Mouse (Mus musculus): ENCODE measurements around the gene Cidec. TPM values are rescaled to one million over a fixed set of nuclear protein-coding genes. Genes with fewer than 3 reads are reported as not detected.

Gene Cidec
- polyA plus RNA-seq, 1 experiment from 2014 or later, result 3.3 TPM

DNA sequence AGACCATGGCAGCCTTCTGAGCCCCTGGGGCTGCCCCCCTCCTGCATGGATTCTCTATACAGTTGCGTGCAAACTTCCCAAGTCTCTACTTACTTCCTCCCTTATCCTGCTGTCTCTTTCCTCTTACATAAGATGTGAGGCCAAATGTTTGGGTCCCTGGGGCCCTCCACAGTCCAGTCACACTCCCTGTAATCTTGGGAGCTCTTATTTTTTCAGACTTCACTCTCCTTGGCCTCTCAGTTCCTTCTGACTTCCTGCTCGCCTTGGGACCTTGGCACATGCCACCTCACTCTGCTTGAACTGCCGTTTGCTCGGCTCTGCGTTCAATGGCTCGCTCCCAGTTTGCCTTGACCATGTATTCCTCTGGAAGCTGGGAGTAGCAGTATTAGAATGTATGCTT, 41.6 kb downstream of the Cidec start:
- Histone ChIP-seq H3K27me3 (replicated peaks; ENCODE audit: control insufficient read depth, insufficient read depth, low read length) (peaks cover 6% of the 10 kb centered on the region; the same call in 1 of the 2 replicates), H3K4me1 (ENCODE audit: control insufficient read depth, insufficient read depth, low read length) (0 out of 2 replicates have a peak, but pooled peaks cover 2% of the 10 kb centered on the region), H3K36me3 (ENCODE audit: control insufficient read depth, insufficient read depth, low read length) (peaks cover 36% of the 10 kb centered on the region), H3K4me2 (ENCODE audit: low read depth, low read length) (no peak overlapping the region), H3K9me3 (ENCODE audit: control insufficient read depth, low read length) (no peaks in the 10 kb centered on the region), H3K27ac (replicated peaks; ENCODE audit: low read depth, low read length) (no peak overlapping the region), H3K4me3 (ENCODE audit: low read depth, low read length) (no peak overlapping the region), H3K9ac (ENCODE audit: low read depth, low read length) (no peak overlapping the region)
- DNase-seq (ENCODE audit: low spot score) (no peak), ATAC-seq (ENCODE audit: low read depth) (no peak)
- WGBS, result 80% methylated on average over 6 of the region's 6 CpGs

DNA sequence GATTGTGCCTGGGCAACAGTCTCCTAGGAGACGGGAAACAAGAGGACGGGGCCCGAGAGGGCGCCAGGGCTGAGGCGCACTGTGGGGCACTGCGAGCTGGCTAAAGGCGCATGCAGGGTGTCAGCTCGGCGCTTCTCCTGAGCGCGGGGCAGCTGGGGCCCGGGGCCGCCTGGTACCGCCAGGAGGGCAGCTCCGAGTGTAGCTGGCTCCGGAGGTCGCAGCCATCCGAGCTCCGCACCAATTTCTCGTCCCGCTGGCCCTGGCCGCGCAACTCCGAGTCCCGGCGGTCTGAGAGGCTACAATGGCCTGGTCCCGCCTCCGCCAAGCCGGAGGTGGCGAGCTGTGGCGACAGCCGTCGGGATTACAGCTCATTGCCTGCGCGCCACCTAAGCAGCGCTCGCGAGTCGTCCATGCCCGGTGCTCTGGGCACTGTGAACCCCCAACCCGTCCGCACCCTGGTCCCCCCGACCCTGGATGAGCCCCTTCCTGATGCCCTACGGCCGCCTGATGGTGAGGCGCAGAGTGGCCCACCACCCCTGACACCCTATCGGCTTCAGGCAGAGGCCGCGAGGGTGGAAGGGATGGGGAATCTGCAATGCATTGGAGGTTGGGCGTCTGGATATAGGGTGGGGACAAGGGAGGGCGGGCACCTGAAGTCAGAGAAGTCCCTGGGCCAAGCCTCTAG, 43.0 kb downstream of the Cidec start:
- Histone ChIP-seq H3K4me3 (ENCODE audit: low read depth, low read length) (peak overlapping the region; percentile 46), H3K27ac (replicated peaks; ENCODE audit: low read depth, low read length) (no peak overlapping the region; the same call in 1 of the 2 replicates), H3K36me3 (ENCODE audit: control insufficient read depth, insufficient read depth, low read length) (peaks cover 50% of the 10 kb centered on the region), H3K27me3 (replicated peaks; ENCODE audit: control insufficient read depth, insufficient read depth, low read length) (peaks cover 6% of the 10 kb centered on the region; the same call in 1 of the 2 replicates), H3K4me1 (ENCODE audit: control insufficient read depth, insufficient read depth, low read length) (0 out of 2 replicates have a peak, but pooled peaks cover 2% of the 10 kb centered on the region), H3K4me2 (ENCODE audit: low read depth, low read length) (peak overlapping the region; percentile 87), H3K9ac (ENCODE audit: low read depth, low read length) (peak overlapping the region; percentile 75), H3K9me3 (ENCODE audit: control insufficient read depth, low read length) (no peaks in the 10 kb centered on the region)
- WGBS, result under 1% methylated on average over 38 of the region's 51 CpGs
- DNase-seq (ENCODE audit: low spot score), result peak; percentile 63
- ATAC-seq (ENCODE audit: low read depth), result peak; percentile 84

GRCm38 (mm10) chr6:113392015-113392386, 43.6 kb downstream of the Cidec start:
- 0 out of 2 replicates have a peak, but pooled peaks cover 2% of the 10 kb centered on the region for H3K4me1 ChIP-seq (ENCODE audit: control insufficient read depth, insufficient read depth, low read length)
- H3K36me3 ChIP-seq (ENCODE audit: control insufficient read depth, insufficient read depth, low read length), result peaks cover 55% of the 10 kb centered on the region
- 31% methylated on average over 10 of the region's 10 CpGs for WGBS
- DNase-seq (ENCODE audit: low spot score) (no peak), ATAC-seq (ENCODE audit: low read depth) (no peak)
- H3K27me3 ChIP-seq (replicated peaks; ENCODE audit: control insufficient read depth, insufficient read depth, low read length), result peaks cover 6% of the 10 kb centered on the region; the same call in 1 of the 2 replicates
- H3K27ac ChIP-seq (replicated peaks; ENCODE audit: low read depth, low read length), result no peak overlapping the region; the same call in 1 of the 2 replicates
- H3K9ac ChIP-seq (ENCODE audit: low read depth, low read length), result peak overlapping the region; percentile 75
- peak overlapping the region; percentile 87 for H3K4me2 ChIP-seq (ENCODE audit: low read depth, low read length)
- H3K4me3 ChIP-seq (ENCODE audit: low read depth, low read length), result peak overlapping the region; percentile 46
- H3K9me3 ChIP-seq (ENCODE audit: control insufficient read depth, low read length), result no peaks in the 10 kb centered on the region

DNA sequence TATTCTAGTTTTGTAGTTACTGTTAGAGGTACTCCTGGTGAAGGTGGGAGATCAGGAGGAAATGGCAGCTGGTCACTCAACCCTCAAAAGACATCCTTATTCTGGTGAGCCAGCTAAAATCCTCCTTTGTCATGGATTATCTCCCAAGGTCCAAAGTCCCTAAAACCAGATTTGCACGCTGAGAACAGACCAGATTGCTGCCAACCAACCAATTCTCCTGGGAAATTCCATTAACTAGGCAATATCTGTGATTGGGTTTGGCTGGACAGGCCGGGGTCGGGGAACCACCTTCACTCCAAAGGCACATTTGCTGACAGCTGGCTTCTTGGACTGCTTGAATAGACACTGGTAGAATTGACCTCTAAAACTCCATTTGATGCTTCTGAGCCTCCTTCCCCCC, 44.8 kb downstream of the Cidec start:
- 0 out of 2 replicates have a peak, but pooled peaks cover 2% of the 10 kb centered on the region for H3K4me1 ChIP-seq (ENCODE audit: control insufficient read depth, insufficient read depth, low read length)
- peaks cover 6% of the 10 kb centered on the region; the same call in 1 of the 2 replicates for H3K27me3 ChIP-seq (replicated peaks; ENCODE audit: control insufficient read depth, insufficient read depth, low read length)
- no peaks in the 10 kb centered on the region for H3K9me3 ChIP-seq (ENCODE audit: control insufficient read depth, low read length)
- WGBS, result 83% methylated on average over 3 of the region's 3 CpGs
- H3K4me3 ChIP-seq (ENCODE audit: low read depth, low read length), result no peak overlapping the region
- peaks cover 68% of the 10 kb centered on the region for H3K36me3 ChIP-seq (ENCODE audit: control insufficient read depth, insufficient read depth, low read length)
- no peak overlapping the region for H3K27ac ChIP-seq (replicated peaks; ENCODE audit: low read depth, low read length)
- ATAC-seq (ENCODE audit: low read depth), result no peak
- H3K9ac ChIP-seq (ENCODE audit: low read depth, low read length), result no peak overlapping the region
- no peak overlapping the region for H3K4me2 ChIP-seq (ENCODE audit: low read depth, low read length)
- DNase-seq (ENCODE audit: low spot score), result no peak

DNA sequence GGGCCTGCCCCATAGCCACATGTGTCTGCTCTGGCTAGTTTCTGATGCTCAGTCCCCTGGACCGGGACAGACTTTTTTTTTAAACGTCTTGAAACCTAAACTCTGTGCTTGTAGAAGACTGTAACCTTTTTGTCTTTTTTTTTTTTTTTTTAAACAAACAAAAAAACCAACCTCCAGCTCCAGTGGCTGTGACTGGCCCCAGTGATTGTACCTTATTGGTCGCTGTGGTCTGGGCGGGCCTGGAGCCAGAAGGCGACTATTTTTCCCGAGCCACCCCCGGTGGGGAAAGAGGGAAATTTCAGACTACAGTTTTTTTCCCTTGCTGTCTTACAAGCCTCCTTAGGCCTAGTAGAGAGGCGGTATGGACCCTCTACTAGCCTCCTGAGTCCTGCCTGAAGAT, 46.6 kb downstream of the Cidec start, which contains the start of gene Ttll3:
TSS of gene Ttll3 (plus strand) at position 301 of the 400 bp plus-strand sequence.
- 0 out of 2 replicates have a peak, but pooled peaks cover 2% of the 10 kb centered on the region for H3K4me1 ChIP-seq (ENCODE audit: control insufficient read depth, insufficient read depth, low read length)
- no peak within 1 kb of the TSS for H3K4me3 ChIP-seq (ENCODE audit: low read depth, low read length)
- H3K9ac ChIP-seq (ENCODE audit: low read depth, low read length), result no peak within 1 kb of the TSS
- H3K27ac ChIP-seq (replicated peaks; ENCODE audit: low read depth, low read length), result no peak within 1 kb of the TSS; the same call in 1 of the 2 replicates
- ATAC-seq (ENCODE audit: low read depth), result no peak
- H3K4me2 ChIP-seq (ENCODE audit: low read depth, low read length), result no peak within 1 kb of the TSS
- DNase-seq (ENCODE audit: low spot score), result no peak
- no peaks in the 10 kb centered on the region for H3K9me3 ChIP-seq (ENCODE audit: control insufficient read depth, low read length)
- 65% methylated on average over 8 of the region's 8 CpGs for WGBS
- peaks cover 6% of the 10 kb centered on the region; the same call in 1 of the 2 replicates for H3K27me3 ChIP-seq (replicated peaks; ENCODE audit: control insufficient read depth, insufficient read depth, low read length)
- H3K36me3 ChIP-seq (ENCODE audit: control insufficient read depth, insufficient read depth, low read length), result peaks cover 76% of the 10 kb centered on the region

GRCm38 (mm10) chr6:113386025-113386424, 49.5 kb downstream of the Cidec start:
- 81% methylated on average over 3 of the region's 3 CpGs for whole genome bisulfite sequencing
- Histone ChIP-seq H3K4me2 (ENCODE audit: low read depth, low read length) (no peak overlapping the region), H3K27me3 (replicated peaks; ENCODE audit: control insufficient read depth, insufficient read depth, low read length) (no peaks in the 10 kb centered on the region), H3K9ac (ENCODE audit: low read depth, low read length) (no peak overlapping the region), H3K9me3 (ENCODE audit: control insufficient read depth, low read length) (no peaks in the 10 kb centered on the region), H3K27ac (replicated peaks; ENCODE audit: low read depth, low read length) (no peak overlapping the region), H3K4me1 (ENCODE audit: control insufficient read depth, insufficient read depth, low read length) (no peaks in the 10 kb centered on the region), H3K36me3 (ENCODE audit: control insufficient read depth, insufficient read depth, low read length) (peaks cover 100% of the 10 kb centered on the region), H3K4me3 (ENCODE audit: low read depth, low read length) (no peak overlapping the region)
- DNase-seq (ENCODE audit: low spot score) (peak; percentile 25), ATAC-seq (ENCODE audit: low read depth) (peak; percentile 39; the same call in 1 of the 2 replicates)

GRCm38 (mm10) chr6:113385160-113385714, 50.3 kb downstream of the Cidec start:
- H3K27me3 ChIP-seq (replicated peaks; ENCODE audit: control insufficient read depth, insufficient read depth, low read length), result no peaks in the 10 kb centered on the region
- WGBS, result 87% methylated on average over 11 of the region's 11 CpGs
- H3K4me1 ChIP-seq (ENCODE audit: control insufficient read depth, insufficient read depth, low read length), result no peaks in the 10 kb centered on the region
- no peak for DNase-seq (ENCODE audit: low spot score)
- H3K4me2 ChIP-seq (ENCODE audit: low read depth, low read length), result no peak overlapping the region
- peaks cover 100% of the 10 kb centered on the region for H3K36me3 ChIP-seq (ENCODE audit: control insufficient read depth, insufficient read depth, low read length)
- H3K27ac ChIP-seq (replicated peaks; ENCODE audit: low read depth, low read length), result 0 out of 2 replicates have a peak overlapping the region, but pooled peaks have one; percentile 28
- no peak for ATAC-seq (ENCODE audit: low read depth)
- no peak overlapping the region for H3K4me3 ChIP-seq (ENCODE audit: low read depth, low read length)
- no peaks in the 10 kb centered on the region for H3K9me3 ChIP-seq (ENCODE audit: control insufficient read depth, low read length)
- no peak overlapping the region for H3K9ac ChIP-seq (ENCODE audit: low read depth, low read length)

GRCm38 (mm10) chr6:113384351-113384927, 51.1 kb downstream of the Cidec start:
- 90% methylated on average over 8 of the region's 8 CpGs for WGBS
- H3K36me3 ChIP-seq (ENCODE audit: control insufficient read depth, insufficient read depth, low read length), result peaks cover 92% of the 10 kb centered on the region
- ATAC-seq (ENCODE audit: low read depth) (no peak), DNase-seq (ENCODE audit: low spot score) (no peak)
- H3K27ac ChIP-seq (replicated peaks; ENCODE audit: low read depth, low read length), result no peak overlapping the region
- no peak overlapping the region for H3K9ac ChIP-seq (ENCODE audit: low read depth, low read length)
- H3K4me3 ChIP-seq (ENCODE audit: low read depth, low read length), result no peak overlapping the region
- no peaks in the 10 kb centered on the region for H3K9me3 ChIP-seq (ENCODE audit: control insufficient read depth, low read length)
- H3K27me3 ChIP-seq (replicated peaks; ENCODE audit: control insufficient read depth, insufficient read depth, low read length), result no peaks in the 10 kb centered on the region
- no peak overlapping the region for H3K4me2 ChIP-seq (ENCODE audit: low read depth, low read length)
- H3K4me1 ChIP-seq (ENCODE audit: control insufficient read depth, insufficient read depth, low read length), result no peaks in the 10 kb centered on the region

Data from embryonic facial prominence, embryonic 14.5 days (tissue).